In the genomic region with DNA sequence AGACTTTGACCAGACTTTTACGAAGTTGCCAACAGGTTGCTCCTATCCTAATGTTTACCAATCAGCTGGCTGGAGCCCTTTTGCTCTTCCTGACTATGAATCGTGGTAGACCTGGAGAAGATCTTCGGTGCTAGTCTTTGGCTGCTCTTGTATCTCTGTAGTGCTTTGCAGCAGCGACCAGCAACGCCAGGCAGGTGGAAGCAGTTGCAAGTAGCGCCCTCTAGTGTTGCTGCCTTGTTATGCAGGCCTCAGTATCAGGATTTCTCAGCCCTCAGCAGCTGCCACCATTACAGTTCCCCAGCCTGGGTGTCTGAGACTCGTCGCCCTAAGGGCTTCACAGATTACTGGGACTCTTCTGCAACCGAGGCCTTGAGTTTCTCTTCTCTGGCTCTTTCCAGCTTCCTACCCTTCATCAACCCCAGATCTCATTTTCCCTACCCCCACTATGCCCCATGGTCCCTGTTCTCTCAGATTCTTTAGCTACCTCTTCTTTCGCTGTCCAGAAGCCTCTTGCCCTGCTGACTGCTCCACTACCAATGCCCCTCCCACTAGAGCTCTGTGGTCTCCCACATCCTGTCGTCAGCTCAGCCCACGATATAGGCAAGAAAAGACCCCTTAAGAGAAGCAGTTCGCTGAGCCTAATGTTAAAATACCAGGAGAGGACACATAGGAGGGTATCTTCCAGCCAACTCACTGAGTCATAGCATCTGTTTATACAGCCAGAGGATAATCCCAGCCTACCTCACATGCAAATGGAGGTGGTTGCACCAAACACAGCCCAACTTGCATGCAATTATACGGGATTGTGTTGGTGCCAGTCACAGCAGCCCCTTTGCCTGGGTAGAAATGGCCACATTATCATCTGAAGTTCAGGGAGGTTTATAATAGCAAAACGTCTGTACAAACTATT, we compare ENCODE assay signal across 8 mouse cellular contexts.
DNase-seq lines count a peak whose midpoint lies in the region; ATAC-seq and TF ChIP-seq lines count a peak whose summit lies in the region.

No protein-coding gene starts in this region.

- no peak for ATAC-seq in Patski
- no peak for ATAC-seq in erythroid progenitor cell, adult 5-6 weeks (replicated peaks; ENCODE audit: low FRiP score, poor library complexity, severe bottlenecking)

- intact Hi-C loops in left cerebral cortex, postnatal 4 days (cut with DNase I), result no loop called here

- peak; percentile 59 to 60 for DNase-seq in left cerebral cortex, adult 18-20 months (ENCODE audit: low spot score in 2 of 2)
- DNase-seq in left cerebral cortex, adult 8-10 months (ENCODE audit: low spot score in 2 of 2), result no peak
- no peak for DNase-seq in Patski (ENCODE audit: low read depth, low spot score)
- peak; percentile 31 for DNase-seq in cerebellum, adult 9-10 months
- DNase-seq in gastrocnemius, postnatal 10 days, result peak; percentile 43
- DNase-seq in left cerebral cortex, postnatal 4 days, result peak; percentile 30
- peak; percentile 5 to 8 for DNase-seq in natural killer cell, adult 2 months (ENCODE audit: low spot score in 2 of 2)

- POLR2A ChIA-PET in Patski (lab: Charles Lee), result no interaction called here

- peak; percentile 73 for TF ChIP-seq CTCF in Patski (IDR thresholded peaks at IDR 0.05)

- CTCF ChIA-PET in Patski (lab: Charles Lee), result interaction anchor here (1.0 to 1.2 kb wide), 2 partner anchors 9 to 15 kb away, joined by 3 to 4 read pairs; no protein-coding TSS in a partner anchor

- H3K27me3 ChIP-seq in Patski, result no peaks in the 10 kb centered on the region

- in situ Hi-C loops in Patski (cut with MboI; ENCODE audit: low pct_unique_long_range_greater_than_20kb), result no loop called here

Comparison
In these comparisons a context has a peak if more than half of its experiments do, and no peak if none do; other contexts are left out.
1. DNase-seq: peak in left cerebral cortex, adult 18-20 months (2 of 2), cerebellum, adult 9-10 months (single experiment), gastrocnemius, postnatal 10 days (single experiment), left cerebral cortex, postnatal 4 days (single experiment) and natural killer cell, adult 2 months (2 of 2); none in left cerebral cortex, adult 8-10 months (0 of 2) and Patski (single experiment).